Mouse (Mus musculus) cortical plate, adult 2 months (tissue): Measurements from ENCODE around the gene Erf. TPM values are rescaled to one million over a fixed set of nuclear protein-coding genes. Genes with fewer than 3 reads are reported as not detected.

Experiments
- H3K27ac ChIP-seq: fragments of 200-500 bp; 2 replicates; pipeline ENCODE4 v1.5.1; 2012; ENCODE audit warnings: low read length, control low read depth, inconsistent platforms; ENCODE audit not compliant: insufficient read depth
- H3K4me1 ChIP-seq: fragments of 200-500 bp; 2 replicates; pipeline ENCODE4 v1.6.1; 2011; ENCODE audit warnings: low read length; ENCODE audit not compliant: control insufficient read depth, insufficient read depth
- H3K4me3 ChIP-seq: fragments of 200-500 bp; 2 replicates; pipeline ENCODE4 v1.5.1; 2011; ENCODE audit warnings: mild to moderate bottlenecking, low read length, control low read depth; ENCODE audit not compliant: insufficient read depth
- CTCF ChIP-seq: fragments of 200-500 bp; IDR thresholded peaks from 2 replicates; pipeline ENCODE4 v1.5.1; 2011; ENCODE audit warnings: mild to moderate bottlenecking, control low read depth, low read length; ENCODE audit not compliant: insufficient read depth; ENCODE audit errors: extremely low read depth
- POLR2A ChIP-seq: fragments of 200-500 bp; IDR thresholded peaks from 2 replicates; pipeline ENCODE4 v1.6.1; 2011; ENCODE audit warnings: mild to moderate bottlenecking, low read length, control low read depth; ENCODE audit not compliant: insufficient read depth; ENCODE audit errors: extremely low read depth
- polyA plus RNA-seq: library from polyadenylated mRNA; depleted of rRNA; stranded (reverse); fragments of >200 nt; gene quantifications from 2 replicates; pipeline ENCODE4 v1.2.3, GENCODE M21; 2012

The Erf gene
- polyA plus RNA-seq, 1 experiment, result 48.6 TPM

DNA sequence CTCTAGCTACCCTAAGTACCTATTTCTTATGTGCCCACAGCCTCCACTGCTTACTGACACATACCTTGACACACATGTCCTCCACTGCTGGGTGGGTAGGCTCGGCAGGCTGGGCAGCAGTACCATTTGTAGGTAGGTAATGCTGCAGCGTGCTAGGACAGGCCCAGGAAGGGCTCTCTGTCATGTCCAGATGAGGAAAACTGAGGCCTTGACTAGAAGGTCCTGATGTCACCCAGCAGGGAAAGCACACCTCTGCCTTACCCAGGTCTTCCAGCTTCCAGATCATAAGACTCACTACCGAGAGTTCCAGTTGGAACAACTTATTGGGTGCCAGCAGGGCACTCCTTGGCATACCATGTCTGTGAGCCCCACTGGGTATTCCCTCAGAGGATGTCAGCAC, 24.4 kb upstream of the Erf start:
- TF ChIP-seq POLR2A (no peak), CTCF (no peak)
- Histone ChIP-seq H3K27ac (no peak overlapping the region), H3K4me3 (no peak overlapping the region), H3K4me1 (peaks cover 12% of the 10 kb centered on the region)

DNA sequence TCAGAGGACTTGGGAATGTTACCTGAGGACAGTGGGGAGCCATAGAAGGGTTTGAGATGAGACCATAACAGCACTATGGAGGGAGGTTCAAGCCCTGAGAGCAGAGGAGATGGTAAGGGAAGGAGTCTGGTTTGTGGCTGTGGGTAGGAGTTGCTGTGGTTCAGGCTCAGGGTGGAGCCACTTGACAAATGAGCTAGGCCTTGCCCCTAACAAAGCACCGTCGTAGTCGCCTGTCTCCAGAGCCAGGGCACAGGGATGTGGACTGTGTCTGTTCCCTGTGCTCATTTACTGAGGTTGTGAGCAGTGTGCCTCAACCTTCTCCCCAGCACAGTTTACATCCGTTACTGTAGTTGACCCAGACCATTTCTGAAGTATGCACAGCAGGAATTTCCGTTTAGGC, 24.0 kb upstream of the Erf start:
- TF ChIP-seq POLR2A, result no peak
- no peak for TF ChIP-seq CTCF
- Histone ChIP-seq H3K4me3 (no peak overlapping the region), H3K4me1 (peaks cover 16% of the 10 kb centered on the region), H3K27ac (no peak overlapping the region)

DNA sequence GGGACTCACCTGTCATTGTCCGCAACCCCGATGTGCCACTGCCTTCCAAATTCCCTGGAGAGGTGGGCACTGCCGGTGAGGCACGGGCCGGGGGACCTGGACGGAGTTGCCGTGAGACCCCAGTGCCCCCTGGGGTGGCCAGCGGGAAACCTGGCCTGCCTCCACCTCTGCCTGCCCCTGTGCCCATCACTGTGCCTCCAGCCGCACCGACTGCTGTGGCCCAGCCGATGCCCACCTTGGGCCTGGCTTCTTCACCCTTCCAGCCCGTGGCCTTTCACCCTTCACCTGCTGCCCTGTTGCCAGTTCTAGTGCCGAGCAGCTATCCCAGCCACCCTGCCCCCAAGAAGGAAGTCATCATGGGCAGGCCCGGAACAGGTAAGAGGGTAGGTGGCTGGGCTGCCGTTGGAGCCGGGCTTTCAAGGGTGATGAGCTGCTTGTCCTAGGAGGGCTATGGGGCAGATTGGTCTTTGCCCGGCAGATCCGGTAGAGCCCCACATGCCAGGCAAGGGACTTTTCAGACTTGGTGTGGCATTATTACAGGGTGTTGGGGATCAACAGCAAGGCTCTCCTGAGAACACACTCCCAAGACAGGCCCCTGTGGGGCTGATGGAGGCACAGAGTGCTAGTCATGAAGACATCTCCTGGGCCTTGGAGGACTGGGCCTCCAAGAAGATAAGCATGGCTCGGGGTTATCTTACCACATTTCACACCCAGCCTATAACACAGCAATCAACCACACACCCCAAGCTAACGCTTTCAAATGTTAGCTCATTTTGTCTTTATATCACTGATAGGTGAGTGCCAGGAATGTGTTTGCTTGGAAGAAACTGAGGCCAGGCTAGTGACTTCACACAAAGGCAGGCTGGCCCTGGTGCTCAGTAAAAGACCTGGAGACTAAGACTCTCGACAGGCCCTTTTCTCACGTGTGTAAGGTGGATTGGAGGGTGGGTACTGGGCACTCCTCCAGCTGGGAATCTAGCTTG, 23.0 kb upstream of the Erf start:
- TF ChIP-seq POLR2A, result no peak
- no peak for TF ChIP-seq CTCF
- Histone ChIP-seq H3K27ac (no peak overlapping the region), H3K4me1 (peaks cover 18% of the 10 kb centered on the region), H3K4me3 (no peak overlapping the region)

DNA sequence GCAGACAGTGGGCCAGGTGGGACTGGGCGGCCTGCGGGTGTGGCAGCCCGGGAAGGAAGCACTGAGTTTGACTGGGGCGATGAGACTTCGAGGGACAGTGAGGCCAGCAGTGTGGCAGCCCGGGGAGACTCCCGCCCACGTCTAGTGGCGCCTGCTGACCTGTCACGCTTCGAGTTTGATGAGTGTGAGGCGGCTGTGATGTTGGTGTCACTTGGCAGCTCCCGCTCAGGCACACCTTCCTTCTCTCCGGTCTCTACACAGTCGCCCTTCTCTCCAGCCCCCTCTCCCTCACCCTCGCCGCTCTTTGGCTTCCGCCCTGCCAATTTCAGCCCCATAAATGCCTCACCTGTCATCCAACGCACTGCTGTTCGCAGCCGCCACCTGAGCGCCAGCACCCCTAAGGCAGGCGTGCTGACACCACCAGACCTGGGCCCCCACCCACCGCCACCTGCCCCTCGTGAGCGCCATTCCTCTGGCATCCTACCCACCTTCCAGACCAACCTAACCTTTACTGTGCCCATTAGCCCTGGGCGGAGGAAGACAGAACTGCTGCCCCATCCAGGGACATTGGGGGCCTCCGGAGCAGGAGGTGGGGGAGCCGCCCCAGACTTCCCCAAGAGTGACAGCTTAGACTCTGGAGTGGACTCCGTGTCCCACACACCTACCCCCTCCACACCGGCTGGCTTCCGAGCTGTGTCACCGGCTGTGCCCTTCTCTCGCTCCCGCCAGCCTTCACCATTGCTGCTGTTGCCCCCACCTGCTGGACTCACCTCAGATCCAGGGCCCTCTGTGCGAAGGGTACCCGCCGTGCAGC, 22.1 kb upstream of the Erf start:
- no peak overlapping the region for H3K27ac ChIP-seq
- peaks cover 18% of the 10 kb centered on the region for H3K4me1 ChIP-seq
- TF ChIP-seq CTCF (no peak), POLR2A (no peak)
- no peak overlapping the region for H3K4me3 ChIP-seq

DNA sequence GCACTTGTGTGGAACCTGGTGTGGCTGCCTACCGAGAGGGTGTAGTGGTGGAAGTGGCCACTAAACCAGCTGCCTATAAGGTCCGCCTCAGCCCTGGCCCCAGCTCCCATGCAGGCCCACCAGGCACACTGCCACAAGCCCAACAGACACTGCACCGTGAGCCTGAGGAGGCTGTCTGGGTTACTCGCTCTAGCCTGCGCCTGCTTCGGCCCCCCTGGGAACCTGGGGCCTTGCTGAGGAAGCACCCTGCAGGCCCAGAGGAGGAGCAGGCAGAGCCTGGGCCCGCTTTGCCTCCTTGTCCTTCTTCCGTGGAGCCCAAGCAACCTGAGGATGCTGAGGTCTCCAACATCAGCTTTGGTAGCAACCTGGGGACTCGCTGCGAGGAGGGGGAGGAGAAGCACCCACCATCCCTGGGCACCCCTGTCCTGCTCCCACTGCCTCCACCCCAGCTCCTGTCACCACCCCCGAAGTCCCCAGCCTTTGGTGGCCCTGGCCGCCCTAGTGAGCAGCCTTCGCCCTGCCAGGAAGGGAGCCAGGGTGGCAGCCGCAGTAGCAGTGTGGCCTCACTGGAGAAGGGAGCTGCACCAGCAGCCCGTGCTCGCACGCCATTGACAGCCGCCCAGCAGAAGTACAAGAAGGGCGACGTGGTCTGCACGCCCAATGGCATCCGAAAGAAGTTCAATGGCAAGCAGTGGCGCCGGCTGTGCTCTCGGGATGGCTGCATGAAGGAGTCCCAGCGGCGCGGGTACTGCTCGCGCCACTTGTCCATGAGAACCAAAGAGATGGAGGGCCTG, 21.3 kb upstream of the Erf start:
- Histone ChIP-seq H3K27ac (no peak overlapping the region), H3K4me3 (no peak overlapping the region), H3K4me1 (peaks cover 18% of the 10 kb centered on the region)
- TF ChIP-seq POLR2A, result no peak
- TF ChIP-seq CTCF, result no peak

DNA sequence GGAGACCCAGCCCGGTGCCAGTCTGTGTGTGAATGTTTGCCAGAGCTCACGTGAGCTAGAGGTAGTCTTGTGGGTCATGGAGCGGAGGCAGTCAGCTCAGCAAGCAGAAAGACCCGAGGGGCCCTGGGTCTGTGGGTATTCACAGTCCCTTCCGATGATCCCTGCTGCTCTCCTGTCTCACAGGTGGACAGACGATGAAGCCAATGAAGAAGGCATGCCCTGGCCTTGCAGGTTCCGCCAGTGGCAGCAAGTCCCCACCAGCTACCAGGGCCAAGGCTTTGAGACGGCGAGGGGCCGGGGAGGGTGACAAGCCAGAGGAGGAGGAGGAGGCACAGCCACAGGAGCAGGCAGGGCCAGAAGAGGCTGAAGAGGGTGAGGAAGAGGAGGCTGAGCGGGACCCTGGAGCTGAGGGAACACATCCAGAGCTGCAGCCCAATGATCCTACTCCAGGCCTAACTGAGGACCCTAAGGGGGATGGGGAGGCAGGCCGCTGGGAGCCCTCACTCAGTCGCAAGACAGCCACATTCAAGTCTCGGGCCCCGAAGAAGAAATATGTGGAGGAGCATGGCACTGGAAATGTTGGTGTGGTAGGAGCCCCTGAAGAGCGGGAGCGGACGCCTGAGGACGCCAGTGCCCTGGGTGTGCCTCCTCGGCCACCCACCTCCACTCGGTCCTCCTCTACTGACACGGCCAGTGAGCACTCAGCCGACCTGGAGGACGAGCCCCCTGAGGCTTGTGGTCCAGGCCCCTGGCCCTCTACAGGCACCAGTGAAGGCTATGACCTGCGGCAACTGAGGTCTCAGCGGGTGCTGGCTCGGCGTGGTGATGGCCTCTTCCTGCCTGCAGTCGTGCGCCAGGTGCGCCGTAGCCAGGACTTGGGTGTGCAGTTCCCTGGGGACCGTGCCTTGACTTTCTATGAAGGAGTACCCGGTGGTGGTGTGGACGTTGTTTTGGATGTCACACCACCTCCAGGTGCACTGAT, 20.4 kb upstream of the Erf start:
- no peak overlapping the region for H3K4me3 ChIP-seq
- TF ChIP-seq POLR2A (no peak), CTCF (no peak)
- H3K4me1 ChIP-seq, result peaks cover 15% of the 10 kb centered on the region
- H3K27ac ChIP-seq, result no peak overlapping the region

DNA sequence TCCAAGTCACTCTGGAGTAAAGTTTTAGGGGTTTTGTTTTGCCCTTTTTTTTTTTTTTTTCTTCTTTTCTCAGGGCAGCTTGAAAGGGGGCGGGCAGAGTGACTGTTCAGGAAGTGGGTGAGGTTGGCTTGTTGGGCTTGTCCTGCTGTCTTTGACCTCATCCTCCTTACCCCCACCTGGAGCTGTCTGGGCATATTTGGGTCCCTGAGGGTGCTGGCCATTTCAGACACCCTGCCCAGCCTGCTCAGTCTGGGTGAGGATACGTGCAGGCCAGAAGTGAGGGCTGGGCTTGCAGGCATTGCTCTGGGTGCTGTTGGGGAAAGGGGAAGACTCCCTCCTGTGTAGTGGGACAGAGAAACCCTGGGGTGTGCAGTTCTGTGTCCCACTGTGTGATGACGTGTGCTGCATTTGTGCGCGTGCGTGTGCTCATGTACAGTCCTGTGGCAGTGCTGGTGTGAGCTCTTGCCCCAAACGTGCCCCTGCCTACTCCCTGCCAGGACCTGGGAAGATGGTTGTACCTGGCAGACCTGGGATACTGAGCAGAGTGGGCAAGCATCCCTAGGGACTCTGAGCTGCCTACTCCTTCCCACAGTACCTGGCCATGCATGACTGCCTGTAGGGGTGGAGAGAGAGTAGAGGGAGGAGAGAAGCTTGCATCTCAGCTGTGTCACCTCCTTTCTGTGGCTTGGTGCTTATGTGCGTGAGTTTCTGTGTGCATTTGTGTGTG, 19.1 kb upstream of the Erf start:
- TF ChIP-seq CTCF (no peak), POLR2A (no peak)
- Histone ChIP-seq H3K4me3 (peak overlapping the region; percentile 82; the same call in 1 of the 2 replicates), H3K4me1 (peaks cover 13% of the 10 kb centered on the region), H3K27ac (no peak overlapping the region)

DNA sequence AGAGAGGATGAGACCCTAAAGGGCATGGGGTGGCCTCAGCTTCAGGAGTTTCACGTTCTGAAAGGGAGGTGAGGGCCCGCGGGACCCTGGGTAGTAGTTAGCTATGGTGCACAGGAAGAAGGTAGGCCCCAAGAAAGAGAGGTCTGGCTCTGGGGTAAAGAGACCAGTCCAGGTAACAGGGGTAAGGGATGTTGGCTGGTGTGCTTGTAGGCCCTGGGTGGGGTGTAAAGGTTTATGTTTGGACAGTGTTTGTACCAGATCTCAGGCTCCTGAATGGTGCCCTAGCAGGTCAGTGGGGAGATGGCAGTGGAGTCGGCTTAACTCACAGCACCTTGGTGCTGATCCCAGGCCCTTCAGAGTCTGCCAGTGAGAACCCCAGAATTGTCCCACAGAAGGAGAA, 18.5 kb upstream of the Erf start:
- Histone ChIP-seq H3K27ac (no peak overlapping the region), H3K4me1 (peaks cover 7% of the 10 kb centered on the region), H3K4me3 (peak overlapping the region; percentile 82)
- TF ChIP-seq POLR2A (no peak), CTCF (no peak)
